Mouse (Mus musculus) kidney, postnatal 10 days (tissue): ENCODE measurements around the gene H2al1h.
A peak's percentile ranks its signal among the peaks of the same experiment; 100 is the strongest.
"Not testable (repeated sequence)": the region's sequence is repeated elsewhere in the genome, so short reads cannot be mapped to it uniquely, and the experiment has no call there.

Source experiments
- DNase-seq: peaks from one replicate; pipeline ENCODE4 v3.0.0; 2021; ENCODE audit warnings: mixed read lengths

H2al1h gene

DNA sequence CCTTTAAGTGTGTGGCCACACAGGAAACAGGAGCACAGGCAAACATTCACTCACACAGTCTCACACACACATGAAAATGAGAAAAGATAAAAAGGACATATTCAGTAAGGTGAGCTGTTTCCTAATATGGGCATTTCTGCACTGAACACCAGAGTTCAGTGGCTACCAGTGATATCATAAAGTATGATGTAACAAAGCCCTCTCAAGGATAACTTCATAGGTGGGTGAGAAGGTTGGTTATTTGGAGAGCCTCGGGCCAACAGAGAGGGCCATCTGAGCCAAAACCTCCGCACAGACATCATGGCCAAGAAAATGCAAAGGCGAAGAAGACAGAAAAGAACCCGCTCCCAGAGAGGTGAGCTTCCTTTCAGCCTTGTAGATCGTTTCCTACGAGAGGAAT is at the start of gene H2al1h:
Gene H2al1h, plus strand, starts transcription at position 301 of the 400 bp plus-strand sequence.
- not testable (repeated sequence) for DNase-seq

DNA sequence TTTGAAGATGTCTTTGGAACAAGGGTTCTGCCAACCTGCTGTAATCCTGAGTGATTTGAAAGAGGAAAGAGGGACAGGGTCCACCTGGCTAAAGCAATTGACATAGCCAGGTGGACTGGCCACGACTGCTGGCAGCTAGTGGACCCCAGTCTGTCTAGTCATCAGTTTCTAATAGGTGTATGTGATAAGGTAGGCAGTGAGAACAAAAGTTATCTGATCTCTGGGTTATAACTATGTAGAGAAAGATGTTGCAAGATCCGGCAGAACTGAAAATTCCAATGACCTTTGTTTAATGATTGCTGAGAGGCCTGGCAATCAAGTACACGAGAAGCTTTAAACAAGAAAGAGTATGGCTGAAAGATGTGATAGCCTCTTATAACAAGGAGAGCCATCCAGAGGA is 48.1 kb upstream of the H2al1h start:
- no peak for DNase-seq

GRCm38 (mm10) chrX:11277083-11277482 is 44.2 kb upstream of the H2al1h start:
- peak; percentile 9 for DNase-seq

GRCm38 (mm10) chrX:11280741-11281140 is 40.6 kb upstream of the H2al1h start:
- DNase-seq, result no peak

DNA sequence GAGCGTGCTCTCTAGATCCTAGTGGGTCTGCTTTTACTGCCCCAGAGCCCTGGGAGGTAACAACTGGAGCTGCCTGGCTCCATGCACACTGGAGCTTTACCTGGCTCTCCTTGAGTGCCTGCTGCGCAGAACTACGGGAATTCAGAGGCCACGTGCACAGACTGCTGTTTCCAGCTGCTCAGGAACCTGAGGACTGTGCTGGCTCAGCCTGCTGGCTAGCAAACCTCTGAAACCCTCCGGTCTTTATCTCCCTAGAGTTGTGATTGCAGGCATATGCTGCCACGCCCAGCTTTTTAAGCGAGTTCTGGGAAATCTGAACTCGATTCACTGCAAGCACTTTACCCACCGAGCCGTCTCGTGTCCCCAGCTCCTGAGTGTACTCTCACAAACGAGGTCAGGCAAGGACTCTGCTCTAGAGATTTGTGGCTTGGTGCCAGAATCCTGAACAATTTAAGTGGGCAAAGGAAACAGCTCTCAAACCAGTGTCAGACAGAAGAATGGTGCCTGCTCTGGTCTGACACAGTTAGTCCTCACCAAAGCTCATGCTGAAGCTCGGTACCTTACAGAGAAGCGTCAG is 32.9 kb upstream of the H2al1h start:
- peak; percentile 13 for DNase-seq

DNA sequence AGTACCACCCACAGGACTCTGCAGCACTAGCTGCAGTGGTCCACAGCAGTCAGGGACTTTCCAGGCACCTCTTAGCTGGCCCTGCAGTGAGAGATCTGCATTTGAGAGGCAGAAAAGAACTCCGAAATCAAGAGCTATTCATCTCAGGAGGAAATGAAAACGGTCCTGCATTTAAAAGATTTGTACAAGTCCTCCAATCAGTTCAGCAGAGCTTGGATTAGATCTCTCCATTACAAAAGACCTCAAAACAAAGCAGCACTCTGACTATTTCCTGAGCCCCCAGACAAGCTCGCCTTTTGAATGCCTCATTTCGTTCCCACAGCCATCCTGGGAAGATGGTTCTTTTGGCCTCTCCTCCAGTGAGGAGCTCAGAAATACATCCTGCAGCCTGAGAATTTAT is 32.0 kb upstream of the H2al1h start:
- no peak for DNase-seq

GRCm38 (mm10) chrX:11298957-11299356 is 22.3 kb upstream of the H2al1h start, which contains the start of gene H2al1a:
Gene H2al1a, plus strand, starts transcription at chrX:11299257.
- not testable (repeated sequence) for DNase-seq

DNA sequence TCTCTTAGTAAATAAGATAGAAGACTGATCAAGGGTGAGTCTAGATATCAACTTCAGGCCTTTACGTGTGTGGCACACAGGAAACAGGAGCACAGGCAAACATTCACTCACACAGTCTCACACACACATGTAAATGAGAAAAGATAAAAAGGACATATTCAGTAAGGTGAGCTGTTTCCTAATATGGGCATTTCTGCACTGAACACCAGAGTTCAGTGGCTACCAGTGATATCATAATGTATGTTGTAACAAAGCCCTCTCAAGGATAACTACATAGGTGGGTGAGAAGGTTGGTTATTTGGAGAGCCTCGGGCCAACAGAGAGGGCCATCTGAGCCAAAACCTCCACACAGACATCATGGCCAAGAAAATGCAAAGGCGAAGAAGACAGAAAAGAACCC is 19.2 kb upstream of the H2al1h start, which contains the start of gene H2al1b:
Gene H2al1b, plus strand, starts transcription at position 301 of the 400 bp plus-strand sequence.
- DNase-seq, result not testable (repeated sequence)

- DNase-seq, result not testable (repeated sequence)
Measured at GRCm38 (mm10) chrX:11305355-11305754, 15.9 kb upstream of the H2al1h start, which contains the start of gene H2al1c. Gene H2al1c, plus strand, starts transcription at chrX:11305655.

- DNase-seq, result not testable (repeated sequence)
Measured at GRCm38 (mm10) chrX:11308524-11308923, 12.8 kb upstream of the H2al1h start, which contains the start of gene H2al1d. Gene H2al1d, plus strand, starts transcription at chrX:11308824.

- DNase-seq, result not testable (repeated sequence)
Measured at GRCm38 (mm10) chrX:11311634-11312033, 9.7 kb upstream of the H2al1h start, which contains the start of gene H2al1e. Gene H2al1e, plus strand, starts transcription at chrX:11311934.

DNA sequence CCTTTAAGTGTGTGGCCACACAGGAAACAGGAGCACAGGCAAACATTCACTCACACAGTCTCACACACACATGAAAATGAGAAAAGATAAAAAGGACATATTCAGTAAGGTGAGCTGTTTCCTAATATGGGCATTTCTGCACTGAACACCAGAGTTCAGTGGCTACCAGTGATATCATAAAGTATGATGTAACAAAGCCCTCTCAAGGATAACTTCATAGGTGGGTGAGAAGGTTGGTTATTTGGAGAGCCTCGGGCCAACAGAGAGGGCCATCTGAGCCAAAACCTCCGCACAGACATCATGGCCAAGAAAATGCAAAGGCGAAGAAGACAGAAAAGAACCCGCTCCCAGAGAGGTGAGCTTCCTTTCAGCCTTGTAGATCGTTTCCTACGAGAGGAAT is 6.4 kb upstream of the H2al1h start, which contains the start of gene H2al1f:
Gene H2al1f, plus strand, starts transcription at position 301 of the 400 bp plus-strand sequence.
- DNase-seq, result not testable (repeated sequence)

GRCm38 (mm10) chrX:11317956-11318355 is 3.3 kb upstream of the H2al1h start, which contains the start of gene H2al1g:
Gene H2al1g, plus strand, starts transcription at chrX:11318256.
- DNase-seq, result not testable (repeated sequence)

- not testable (repeated sequence) for DNase-seq
Measured at GRCm38 (mm10) chrX:11324359-11324758, 3.1 kb downstream of the H2al1h start, which contains the start of gene H2al1i. Gene H2al1i, plus strand, starts transcription at chrX:11324659.

GRCm38 (mm10) chrX:11327522-11327921 is 6.2 kb downstream of the H2al1h start, which contains the start of gene H2al1j:
Gene H2al1j, plus strand, starts transcription at chrX:11327822.
- not testable (repeated sequence) for DNase-seq

- DNase-seq, result no peak
Measured at GRCm38 (mm10) chrX:11345762-11346161, 24.5 kb downstream of the H2al1h start.

GRCm38 (mm10) chrX:11346756-11347155 is 25.5 kb downstream of the H2al1h start:
- DNase-seq, result no peak

DNA sequence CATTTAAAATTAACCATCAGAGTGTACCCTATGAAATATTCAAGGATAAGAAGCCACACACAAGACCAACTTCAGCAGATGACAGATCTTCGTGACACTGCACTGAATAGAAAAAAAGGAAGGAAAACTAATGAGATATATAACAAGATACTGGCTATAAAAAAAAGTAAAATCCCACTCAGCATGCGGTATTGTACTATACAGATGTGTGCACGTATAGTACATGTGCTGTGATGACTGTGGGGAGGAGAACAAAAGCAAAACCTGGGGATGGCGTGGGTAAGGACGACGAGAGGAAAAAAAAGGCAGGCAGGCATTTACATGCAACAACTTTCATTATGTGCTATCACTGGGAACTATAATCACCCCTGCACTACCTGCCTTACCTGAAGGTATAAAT is 39.5 kb downstream of the H2al1h start:
- DNase-seq, result no peak

GRCm38 (mm10) chrX:11361261-11361660 is 40.0 kb downstream of the H2al1h start:
- DNase-seq, result no peak

DNA sequence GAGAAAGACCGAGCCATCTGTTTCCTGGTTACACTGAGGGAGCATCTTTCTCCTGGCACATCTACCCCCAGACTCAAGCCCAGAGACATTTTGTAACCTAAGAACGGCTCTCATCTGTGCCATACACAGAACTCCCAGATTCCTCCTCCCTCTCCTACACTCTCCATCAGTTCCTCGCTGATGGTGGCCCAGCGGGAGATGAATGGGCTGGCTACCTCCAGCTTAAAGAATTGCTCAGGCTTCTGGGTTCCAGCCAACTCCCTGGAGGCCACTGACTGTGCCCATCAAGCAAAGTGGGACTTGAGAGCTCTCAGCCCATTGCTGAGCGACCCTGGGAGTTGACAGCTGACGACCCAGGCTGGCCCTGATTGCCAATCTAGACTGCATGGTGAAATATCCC is 42.6 kb downstream of the H2al1h start:
- DNase-seq, result no peak

DNA sequence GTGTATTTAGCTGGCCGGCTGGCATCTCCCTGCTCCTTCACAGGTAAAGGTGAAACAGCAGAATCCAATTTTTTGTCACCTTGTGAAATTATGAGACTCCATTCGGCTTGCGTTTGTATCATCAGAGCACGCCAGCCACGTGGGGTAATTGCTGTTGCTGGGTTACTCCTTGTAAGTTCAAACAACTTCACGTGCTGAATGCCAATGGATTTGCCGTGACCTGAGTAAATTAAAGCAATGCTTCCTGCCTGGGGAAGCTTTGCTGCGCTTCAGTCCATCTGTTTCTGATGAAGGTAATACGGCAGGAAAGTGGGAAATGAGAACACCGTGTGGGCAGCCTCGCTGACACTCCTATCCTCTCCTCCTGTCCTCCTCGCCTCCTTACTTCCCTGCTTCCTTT is 43.9 kb downstream of the H2al1h start:
- no peak for DNase-seq
